Mouse (Mus musculus): ENCODE measurements around the gene Gm5788. TPM values are rescaled to one million over a fixed set of nuclear protein-coding genes. Genes with fewer than 3 reads are reported as not detected.
A peak's percentile ranks its signal among the peaks of the same experiment; 100 is the strongest.
"Not testable (repeated sequence)": the region's sequence is repeated elsewhere in the genome, so short reads cannot be mapped to it uniquely, and the experiment has no call there.

Gm5788 gene
- not detected in 2 replicates for total RNA-seq (2015; ENCODE audit: low replicate concordance)
- not detected in 2 replicates for total RNA-seq (2017; ENCODE audit: low replicate concordance)

- not testable (repeated sequence) for ATAC-seq (replicated peaks; ENCODE audit: low FRiP score, poor library complexity, severe bottlenecking)
Observed at GRCm38 (mm10) chr12:87494421-87494820, at the start of gene Gm5788. Gm5788 (plus strand) TSS chr12:87494721.

GRCm38 (mm10) chr12:87449456-87449855 lies 45.1 kb upstream of the Gm5788 start:
- no peak for ATAC-seq (replicated peaks; ENCODE audit: low FRiP score, poor library complexity, severe bottlenecking)

- peak; percentile 25; the same call in 1 of the 2 replicates for ATAC-seq (replicated peaks; ENCODE audit: low FRiP score, poor library complexity, severe bottlenecking)
Observed at GRCm38 (mm10) chr12:87464678-87465297, 29.7 kb upstream of the Gm5788 start.

- no peak for ATAC-seq (replicated peaks; ENCODE audit: low FRiP score, poor library complexity, severe bottlenecking)
Observed at GRCm38 (mm10) chr12:87470263-87471136, 24.0 kb upstream of the Gm5788 start.

- ATAC-seq (replicated peaks; ENCODE audit: low FRiP score, poor library complexity, severe bottlenecking) = peak; percentile 81
Observed at GRCm38 (mm10) chr12:87471421-87471963, 23.0 kb upstream of the Gm5788 start.

- peak; percentile 99 for ATAC-seq (replicated peaks; ENCODE audit: low FRiP score, poor library complexity, severe bottlenecking)
Observed at GRCm38 (mm10) chr12:87471964-87472786, 22.3 kb upstream of the Gm5788 start, which contains the start of gene Snw1. Snw1 (minus strand) TSS chr12:87472274.

GRCm38 (mm10) chr12:87474756-87475155 lies 19.8 kb upstream of the Gm5788 start:
- no peak for ATAC-seq (replicated peaks; ENCODE audit: low FRiP score, poor library complexity, severe bottlenecking)

- ATAC-seq (replicated peaks; ENCODE audit: low FRiP score, poor library complexity, severe bottlenecking) = not testable (repeated sequence)
Observed at GRCm38 (mm10) chr12:87482482-87482881, 12.0 kb upstream of the Gm5788 start.

- ATAC-seq (replicated peaks; ENCODE audit: low FRiP score, poor library complexity, severe bottlenecking) = not testable (repeated sequence)
Observed at GRCm38 (mm10) chr12:87488683-87489082, 5.8 kb upstream of the Gm5788 start.

GRCm38 (mm10) chr12:87514016-87514415 lies 19.5 kb downstream of the Gm5788 start, which contains the start of gene Gm8300:
Gm8300 (plus strand) TSS chr12:87514316.
- not testable (repeated sequence) for ATAC-seq (replicated peaks; ENCODE audit: low FRiP score, poor library complexity, severe bottlenecking)

- ATAC-seq (replicated peaks; ENCODE audit: low FRiP score, poor library complexity, severe bottlenecking) = not testable (repeated sequence)
Observed at GRCm38 (mm10) chr12:87519616-87520015, 25.1 kb downstream of the Gm5788 start.

GRCm38 (mm10) chr12:87543927-87544326 lies 49.4 kb downstream of the Gm5788 start:
- no peak for ATAC-seq (replicated peaks; ENCODE audit: low FRiP score, poor library complexity, severe bottlenecking)

Other genes starting within 250 kb of the Gm5788 start
- 2.5 and 5.4 TPM in 2 replicates for gene Vipas39, start 228.5 kb upstream of the Gm5788 start, total RNA-seq (2015; ENCODE audit: low replicate concordance)
- 1.4 and 9.1 TPM in 2 replicates for gene Vipas39, start 228.5 kb upstream of the Gm5788 start, total RNA-seq (2017; ENCODE audit: low replicate concordance)
- 22.7 and 28.5 TPM in 2 replicates for gene Ahsa1, start 228.2 kb upstream of the Gm5788 start, total RNA-seq (2015; ENCODE audit: low replicate concordance)
- gene Ahsa1, start 228.2 kb upstream of the Gm5788 start, total RNA-seq (2017; ENCODE audit: low replicate concordance) = 58.2 and 58.3 TPM in 2 replicates
- gene Ism2, start 195.0 kb upstream of the Gm5788 start, total RNA-seq (2015; ENCODE audit: low replicate concordance) = not detected in 2 replicates
- gene Ism2, start 195.0 kb upstream of the Gm5788 start, total RNA-seq (2017; ENCODE audit: low replicate concordance) = not detected in 2 replicates
- 33.9 and 45.7 TPM in 2 replicates for gene Sptlc2, start 106.4 kb upstream of the Gm5788 start, total RNA-seq (2015; ENCODE audit: low replicate concordance)
- gene Sptlc2, start 106.4 kb upstream of the Gm5788 start, total RNA-seq (2017; ENCODE audit: low replicate concordance) = 20.4 and 40.2 TPM in 2 replicates
- 16.3 and 35.7 TPM in 2 replicates for gene Slirp, start 50.8 kb upstream of the Gm5788 start, total RNA-seq (2015; ENCODE audit: low replicate concordance)
- gene Slirp, start 50.8 kb upstream of the Gm5788 start, total RNA-seq (2017; ENCODE audit: low replicate concordance) = 3.3 and 34.5 TPM in 2 replicates
- gene Alkbh1, start 50.7 kb upstream of the Gm5788 start, total RNA-seq (2015; ENCODE audit: low replicate concordance) = 7.2 and 20.5 TPM in 2 replicates
- gene Alkbh1, start 50.7 kb upstream of the Gm5788 start, total RNA-seq (2017; ENCODE audit: low replicate concordance) = 18.0 and 19.9 TPM in 2 replicates
- gene Snw1, start 22.4 kb upstream of the Gm5788 start, total RNA-seq (2015; ENCODE audit: low replicate concordance) = 15.9 and 34.6 TPM in 2 replicates
- 47.5 and 55.0 TPM in 2 replicates for gene Snw1, start 22.4 kb upstream of the Gm5788 start, total RNA-seq (2017; ENCODE audit: low replicate concordance)
- not detected in 2 replicates for gene Gm8300, start 19.6 kb downstream of the Gm5788 start, total RNA-seq (2015; ENCODE audit: low replicate concordance)
- gene Gm8300, start 19.6 kb downstream of the Gm5788 start, total RNA-seq (2017; ENCODE audit: low replicate concordance) = not detected in 2 replicates
- not detected in 2 replicates for gene Oog1, start 108.0 kb downstream of the Gm5788 start, total RNA-seq (2015; ENCODE audit: low replicate concordance)
- not detected in 2 replicates for gene Oog1, start 108.0 kb downstream of the Gm5788 start, total RNA-seq (2017; ENCODE audit: low replicate concordance)
- gene Gm4027, start 124.1 kb downstream of the Gm5788 start, total RNA-seq (2015; ENCODE audit: low replicate concordance) = not detected in 2 replicates
- not detected in 2 replicates for gene Gm4027, start 124.1 kb downstream of the Gm5788 start, total RNA-seq (2017; ENCODE audit: low replicate concordance)
- not detected in 2 replicates for gene Gm16381, start 149.9 kb downstream of the Gm5788 start, total RNA-seq (2015; ENCODE audit: low replicate concordance)
- gene Gm16381, start 149.9 kb downstream of the Gm5788 start, total RNA-seq (2017; ENCODE audit: low replicate concordance) = not detected in 2 replicates